Mouse (Mus musculus): Measurements from ENCODE around the gene Ccdc14.

- TF ChIP-seq CTCF (conservative IDR thresholded peaks at IDR 0.05; ENCODE audit: insufficient read depth, insufficient read length, low read depth, low read length) (no peak), POLR2A (IDR thresholded peaks at IDR 0.05; ENCODE audit: low read depth, low read length) (no peak)
Observed at GRCm38 (mm10) chr16:34772445-34773032, 82.1 kb downstream of the Ccdc14 start.

Data from kidney, adult 2 months (tissue).